Mouse (Mus musculus) stomach, postnatal 0 days (tissue): Measurements from ENCODE around the gene Hist1h4a. TPM values are rescaled to one million over a fixed set of nuclear protein-coding genes. Genes with fewer than 3 reads are reported as not detected.
"Not testable (repeated sequence)": the region's sequence is repeated elsewhere in the genome, so short reads cannot be mapped to it uniquely, and the experiment has no call there.

Experiments
- ATAC-seq: fragments of 200-750 bp; cut with Nextera tagmentation; 2 replicates; pipeline ENCODE4 v1.8.0; 2017; ENCODE audit not compliant: low FRiP score, low TSS enrichment
- DNase-seq: peaks from one replicate; pipeline ENCODE4 v3.0.0-alpha.2; 2016; ENCODE audit warnings: low spot score
- H3K27ac ChIP-seq: fragments of 300-500 bp; sonication (generic); replicated peaks from 2 replicates; pipeline ENCODE4 v1.5.1; 2014; ENCODE audit warnings: mild to moderate bottlenecking, control low read depth
- H3K27me3 ChIP-seq: fragments of 300-500 bp; sonication (generic); 2 replicates; pipeline ENCODE4 v1.6.1; 2014; ENCODE audit warnings: low read length; ENCODE audit not compliant: control insufficient read depth, insufficient read depth
- H3K36me3 ChIP-seq: fragments of 300-500 bp; sonication (generic); 2 replicates; pipeline ENCODE4 v1.6.1; 2014; ENCODE audit warnings: low read length, mixed read lengths; ENCODE audit not compliant: control insufficient read depth, insufficient read depth
- H3K4me1 ChIP-seq: fragments of 300-500 bp; sonication (generic); replicated peaks from 2 replicates; pipeline ENCODE4 v1.6.1; 2014; ENCODE audit warnings: antibody characterized with exemption; ENCODE audit not compliant: control insufficient read depth, insufficient read depth
- H3K4me2 ChIP-seq: fragments of 300-500 bp; sonication (generic); replicated peaks from 2 replicates; pipeline ENCODE4 v1.6.1; 2014; ENCODE audit warnings: low read depth, mild to moderate bottlenecking, control low read depth, moderate library complexity
- H3K4me3 ChIP-seq: fragments of 300-500 bp; sonication (generic); 2 replicates; pipeline ENCODE4 v1.5.1; 2014; ENCODE audit warnings: low read depth, low read length, control low read depth
- H3K9ac ChIP-seq: fragments of 300-500 bp; sonication (generic); 2 replicates; pipeline ENCODE4 v1.6.1; 2014; ENCODE audit warnings: mild to moderate bottlenecking, low read length, control low read depth, mixed read lengths
- H3K9me3 ChIP-seq: fragments of 300-500 bp; sonication (generic); 2 replicates; pipeline ENCODE4 v1.6.1; 2016; ENCODE audit warnings: low read length; ENCODE audit not compliant: control insufficient read depth
- CTCF ChIP-seq: IDR thresholded peaks from 2 replicates; pipeline ENCODE4 v1.5.1; 2016; ENCODE audit warnings: antibody characterized with exemption, low read depth, mild to moderate bottlenecking, moderate library complexity
- EP300 ChIP-seq: optimal IDR thresholded peaks from 2 replicates; pipeline ENCODE3; 2016; ENCODE audit warnings: antibody characterized with exemption
- WGBS: fragments of 180-500 bp; shearing (Covaris S2); extraction: QIAGEN DNeasy Blood & Tissue Kit; methylation state at CpG from one replicate; pipeline ENCODE4 v1.1.7; 2014; 5-methylcytosine and 5-hydroxymethylcytosine counted together
- polyA plus RNA-seq: library from polyadenylated mRNA; unstranded; fragments of >200 nt; fragmentation: Nextera tagmentation; extraction: Ambion mirVana; gene quantifications from 2 replicates; pipeline ENCODE4 v1.2.1, GENCODE M21; 2015

The Hist1h4a gene
- polyA plus RNA-seq, 1 experiment from 2014 or later = 0.80 TPM

GRCm38 (mm10) chr13:23749563-23750121 is 11.4 kb downstream of the Hist1h4a start:
- H3K4me2 ChIP-seq = no peak overlapping the region
- no peak for DNase-seq
- H3K9me3 ChIP-seq = no peaks in the 10 kb centered on the region
- H3K4me1 ChIP-seq = no peaks in the 10 kb centered on the region
- no peak for TF ChIP-seq CTCF
- no peak for TF ChIP-seq EP300
- 68% methylated on average over 5 of the region's 5 CpGs for WGBS
- H3K9ac ChIP-seq = no peak overlapping the region
- H3K4me3 ChIP-seq = no peak overlapping the region
- H3K27ac ChIP-seq = no peak overlapping the region
- no peaks in the 10 kb centered on the region for H3K27me3 ChIP-seq
- no peaks in the 10 kb centered on the region for H3K36me3 ChIP-seq
- ATAC-seq = no peak

GRCm38 (mm10) chr13:23747892-23748288 is 13.1 kb downstream of the Hist1h4a start:
- WGBS = 6% methylated on average over 4 of the region's 4 CpGs

GRCm38 (mm10) chr13:23747081-23747891 is 13.7 kb downstream of the Hist1h4a start:
- peak overlapping the region; percentile 89 for H3K27ac ChIP-seq
- H3K36me3 ChIP-seq = no peaks in the 10 kb centered on the region
- TF ChIP-seq EP300 (no peak), CTCF (no peak)
- ATAC-seq (no peak), DNase-seq (no peak)
- no peaks in the 10 kb centered on the region for H3K4me1 ChIP-seq
- peak overlapping the region; percentile 14 for H3K4me3 ChIP-seq
- WGBS = 5% methylated on average over 9 of the region's 13 CpGs
- H3K27me3 ChIP-seq = no peaks in the 10 kb centered on the region
- no peaks in the 10 kb centered on the region for H3K9me3 ChIP-seq
- peak overlapping the region; percentile 23; the same call in 1 of the 2 replicates for H3K9ac ChIP-seq
- H3K4me2 ChIP-seq = peak overlapping the region; percentile 62

More at GRCm38 (mm10) chr13:23747892-23748288, 13.1 kb downstream of the Hist1h4a start:
- DNase-seq (no peak), ATAC-seq (no peak)
- Histone ChIP-seq H3K27me3 (no peaks in the 10 kb centered on the region), H3K27ac (0 out of 2 replicates have a peak overlapping the region, but pooled peaks have one; percentile 14), H3K4me2 (no peak overlapping the region), H3K36me3 (no peaks in the 10 kb centered on the region), H3K9me3 (no peaks in the 10 kb centered on the region), H3K9ac (no peak overlapping the region), H3K4me1 (no peaks in the 10 kb centered on the region), H3K4me3 (no peak overlapping the region)
- TF ChIP-seq EP300 (no peak), CTCF (no peak)

GRCm38 (mm10) chr13:23746201-23747080 is 14.6 kb downstream of the Hist1h4a start, which contains the start of gene Hist1h2bb:
Hist1h2bb (plus strand) TSS chr13:23746734.
- Histone ChIP-seq H3K4me3 (peak within 1 kb of the TSS; percentile 33), H3K9ac (peak within 1 kb of the TSS; percentile 63), H3K27ac (peak within 1 kb of the TSS; percentile 97), H3K4me2 (peak within 1 kb of the TSS; percentile 62)
- TF ChIP-seq EP300 = peak; percentile 43
- H3K9me3 ChIP-seq, H3K36me3 ChIP-seq, H3K4me1 ChIP-seq, H3K27me3 ChIP-seq: not testable (repeated sequence)
- ATAC-seq = peak; percentile 91
- peak; percentile 80 for DNase-seq
- 0% methylated on average over 38 of the region's 58 CpGs for WGBS

- under 1% methylated on average over 21 of the region's 28 CpGs for WGBS
Measured at GRCm38 (mm10) chr13:23745381-23746161, 15.5 kb downstream of the Hist1h4a start, which contains the start of gene Hist1h3c. Hist1h3c (minus strand) TSS chr13:23745602.

More at GRCm38 (mm10) chr13:23745381-23746161, 15.5 kb downstream of the Hist1h4a start, which contains the start of gene Hist1h3c:
- peak within 1 kb of the TSS; percentile 62 for H3K4me2 ChIP-seq
- H3K9ac ChIP-seq = peak within 1 kb of the TSS; percentile 63
- peak; percentile 46 for ATAC-seq
- H3K4me1 ChIP-seq = no peaks in the 10 kb centered on the region
- no peaks in the 10 kb centered on the region for H3K27me3 ChIP-seq
- H3K4me3 ChIP-seq = peak within 1 kb of the TSS; percentile 33
- H3K9me3 ChIP-seq = no peaks in the 10 kb centered on the region
- H3K27ac ChIP-seq = peak within 1 kb of the TSS; percentile 97
- TF ChIP-seq CTCF = no peak
- TF ChIP-seq EP300 = no peak
- H3K36me3 ChIP-seq = no peaks in the 10 kb centered on the region
- DNase-seq = peak; percentile 82
